Mouse (Mus musculus): ENCODE data around the gene Rhno1.
A peak's percentile ranks its signal among the peaks of the same experiment; 100 is the strongest.

Gene Rhno1

DNA sequence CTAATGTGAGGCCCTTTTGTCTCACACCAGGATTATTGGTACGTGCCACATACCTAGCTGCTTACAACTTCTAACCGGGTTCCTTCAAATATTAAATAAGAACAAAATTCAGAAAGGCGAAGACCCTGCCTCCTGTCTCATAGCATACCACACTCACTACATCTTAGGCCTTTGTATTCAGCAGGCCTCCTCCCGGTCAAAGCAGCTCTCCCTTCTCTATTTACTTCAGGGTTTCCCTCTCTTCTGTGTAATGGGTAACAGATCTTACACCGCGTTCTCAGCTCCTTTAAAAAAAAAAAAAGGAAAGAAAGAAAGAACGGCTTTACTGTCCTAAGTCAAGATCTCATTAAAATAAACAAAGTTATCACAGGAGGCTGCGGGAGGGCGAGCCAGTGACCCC, 810 bp downstream of the Rhno1 start:
- no peak for DNase-seq

DNA sequence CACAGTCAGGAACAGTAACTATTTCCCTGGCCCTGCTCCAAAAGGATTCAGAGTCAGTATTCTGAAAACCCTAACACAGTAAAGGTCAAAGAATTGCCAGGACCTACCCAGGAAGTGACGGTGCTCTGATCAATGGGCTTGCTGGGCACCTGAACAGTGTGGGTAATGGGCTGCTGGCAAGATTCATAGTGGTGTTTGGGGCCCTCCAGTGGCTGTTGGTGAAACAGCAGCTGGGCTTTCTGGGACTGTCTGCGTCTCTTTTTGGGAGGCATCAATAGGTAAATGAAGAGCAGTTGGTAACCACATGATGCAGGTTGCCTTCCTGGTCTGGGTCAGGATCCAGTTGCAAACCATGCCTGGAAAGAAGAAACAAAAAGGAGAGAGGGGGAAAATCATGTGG, 3.7 kb downstream of the Rhno1 start:
- peak; percentile 57 for DNase-seq

DNA sequence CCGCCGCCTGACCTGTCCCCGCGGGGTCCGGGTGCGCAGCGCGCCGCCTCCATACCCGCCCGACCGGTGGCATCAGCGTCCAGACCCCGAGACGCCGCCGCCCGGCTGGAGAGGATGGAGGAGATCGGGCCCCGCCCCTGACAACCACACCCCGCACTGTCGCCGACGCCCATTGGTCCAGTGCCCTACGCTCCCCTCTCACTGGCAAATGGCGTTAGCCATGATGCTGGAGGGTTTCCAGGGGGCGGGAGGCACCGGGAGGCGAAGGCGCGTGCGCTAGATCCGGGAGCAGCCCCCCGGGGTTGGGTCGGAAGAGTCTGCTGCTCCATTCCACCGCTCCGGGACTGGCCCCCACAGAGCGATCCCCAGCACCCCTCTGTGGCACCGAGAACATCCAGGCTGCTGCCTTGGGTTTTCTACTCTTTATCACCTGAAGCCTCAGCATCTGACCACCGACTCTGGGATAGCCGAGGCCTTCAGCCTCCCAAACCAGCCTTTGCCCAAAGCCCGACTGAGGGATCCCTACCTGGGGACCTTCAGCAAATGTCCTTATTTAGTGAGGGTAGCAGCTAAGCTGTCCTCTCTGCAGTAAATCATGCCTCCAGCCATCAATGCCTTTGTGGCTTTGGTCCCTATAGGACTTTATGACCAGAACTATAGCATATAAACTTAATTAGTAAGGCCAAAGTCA, 6.8 kb downstream of the Rhno1 start, which contains the start of gene Tulp3:
TSS of gene Tulp3 (minus strand) at position 126 of the 691 bp plus-strand sequence.
- peak; percentile 97 for DNase-seq

- peak; percentile 67 for DNase-seq
Measured at GRCm38 (mm10) chr6:128355201-128355681, 7.5 kb downstream of the Rhno1 start.

DNA sequence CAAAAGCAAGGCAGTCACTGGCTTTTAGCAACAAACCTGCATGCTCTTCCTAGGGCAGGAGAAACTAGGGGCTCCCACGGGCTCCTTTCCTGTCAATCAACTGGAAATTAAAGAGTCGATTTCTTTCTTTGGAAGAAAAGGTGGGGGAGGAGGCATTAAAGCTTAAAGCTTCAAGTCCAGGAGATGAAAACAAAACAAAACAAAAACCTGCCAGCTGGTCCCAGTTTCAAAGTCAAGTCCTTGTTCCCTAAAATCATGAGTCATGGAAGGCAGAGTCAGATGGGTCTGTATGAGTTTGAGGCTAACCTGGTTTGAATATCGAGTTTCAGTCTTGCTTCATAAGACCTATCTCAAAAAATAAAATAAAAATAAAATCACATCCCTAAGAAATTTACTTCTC, 8.6 kb downstream of the Rhno1 start:
- DNase-seq, result no peak

- peak; percentile 43 for DNase-seq
Measured at GRCm38 (mm10) chr6:128349711-128350110, 13.0 kb downstream of the Rhno1 start.

DNA sequence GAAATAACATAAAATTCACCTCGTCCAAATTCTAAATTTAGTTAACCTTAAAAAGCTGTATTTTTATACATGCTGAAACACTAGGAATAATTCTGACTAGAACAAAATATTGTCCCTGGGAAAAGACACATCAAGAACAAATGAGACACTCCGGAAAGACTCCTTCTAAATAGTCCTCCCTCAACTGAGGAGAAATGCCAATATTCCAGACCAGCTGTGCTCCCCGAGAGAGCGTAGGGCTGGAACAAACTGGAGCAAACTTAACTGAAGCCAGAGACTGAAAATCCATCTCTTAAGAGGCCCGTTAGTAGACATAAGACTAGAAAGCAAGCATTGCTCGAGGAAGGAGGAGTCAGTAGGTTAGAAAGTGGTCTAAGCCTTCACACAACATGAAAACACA, 15.9 kb downstream of the Rhno1 start:
- no peak for DNase-seq

- no peak for DNase-seq
Measured at GRCm38 (mm10) chr6:128345623-128346022, 17.1 kb downstream of the Rhno1 start.

- no peak for DNase-seq
Measured at GRCm38 (mm10) chr6:128341956-128342723, 20.6 kb downstream of the Rhno1 start.

DNA sequence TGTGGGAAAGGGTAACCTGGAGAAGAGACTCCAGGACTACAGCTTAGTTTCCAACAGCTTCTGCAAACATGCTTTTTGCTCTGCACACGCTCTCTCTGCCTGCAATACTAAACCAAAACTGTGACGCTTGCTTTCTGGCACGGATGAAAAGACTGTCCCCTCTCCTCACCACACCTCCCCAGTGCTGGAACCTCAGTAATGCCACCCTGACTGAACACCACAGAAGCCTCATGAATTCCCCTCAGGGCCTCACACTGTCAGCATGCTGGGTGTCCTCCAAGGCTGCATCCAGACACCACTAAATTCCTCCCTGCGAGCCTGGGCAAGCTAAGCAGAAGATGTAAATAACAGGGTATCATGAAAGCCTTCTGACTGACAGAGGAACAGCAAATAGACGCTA, 23.8 kb downstream of the Rhno1 start:
- no peak for DNase-seq

- no peak for DNase-seq
Measured at GRCm38 (mm10) chr6:128337467-128337866, 25.2 kb downstream of the Rhno1 start.

- DNase-seq, result peak; percentile 59
Measured at GRCm38 (mm10) chr6:128334397-128335124, 28.1 kb downstream of the Rhno1 start.

DNA sequence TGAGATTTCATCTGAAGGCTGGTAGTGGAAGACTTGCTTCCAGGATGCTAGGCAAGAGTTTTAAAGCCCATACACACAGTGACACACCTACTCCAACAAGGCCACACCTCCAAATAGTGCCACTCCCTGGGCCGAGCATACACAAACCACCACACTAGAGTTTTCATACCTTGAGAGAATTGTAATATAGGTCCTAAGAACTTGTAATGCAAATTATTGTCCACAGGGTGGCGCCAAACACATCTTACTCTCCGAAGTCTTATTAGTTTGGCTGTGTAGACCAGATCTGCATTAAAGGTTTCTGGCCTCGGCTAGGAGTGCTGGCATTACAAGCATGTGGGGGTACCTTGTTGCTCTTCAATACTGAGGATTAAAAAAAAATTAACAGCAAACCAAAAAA, 44.4 kb downstream of the Rhno1 start:
- peak; percentile 48 for DNase-seq

- no peak for DNase-seq
Measured at GRCm38 (mm10) chr6:128315597-128315996, 47.1 kb downstream of the Rhno1 start.

DNA sequence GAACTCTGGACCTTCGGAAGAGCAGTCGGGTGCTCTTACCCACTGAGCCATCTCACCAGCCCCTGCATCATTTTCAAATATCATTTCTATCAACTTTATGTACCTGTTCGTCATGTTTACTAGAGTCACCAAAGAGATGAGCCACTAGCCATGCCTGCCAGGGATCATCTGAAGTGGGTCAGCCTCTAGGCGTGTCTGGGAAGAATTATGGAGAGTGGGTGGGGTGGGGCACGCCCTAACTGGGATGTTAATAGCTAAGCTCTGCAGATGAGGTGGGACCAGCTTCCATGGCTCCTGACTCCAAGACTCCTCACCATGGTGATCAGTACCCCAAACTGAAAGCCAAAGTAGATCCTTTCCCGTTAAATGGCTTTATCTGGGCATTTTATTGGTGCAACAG, 47.9 kb downstream of the Rhno1 start:
- no peak for DNase-seq

DNA sequence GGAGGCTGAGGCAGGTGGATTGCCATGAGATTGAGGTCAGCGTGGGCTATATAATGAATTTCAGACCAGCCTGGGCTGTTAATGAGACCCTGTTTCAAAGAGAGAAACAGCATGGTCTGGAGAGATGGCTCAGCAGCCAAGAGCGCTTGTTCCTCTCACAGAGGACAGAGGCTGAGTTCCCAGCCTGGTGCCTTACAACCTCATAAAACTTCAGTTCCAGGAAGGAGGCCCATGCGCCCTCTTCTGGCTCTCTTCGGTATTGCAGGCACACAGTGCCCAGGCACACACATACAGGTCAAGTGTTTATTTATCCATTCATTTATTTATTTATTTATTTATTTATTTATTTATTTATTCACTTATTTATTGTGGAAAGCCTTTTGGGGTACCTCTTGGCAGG, 54.4 kb downstream of the Rhno1 start:
- DNase-seq, result peak; percentile 47
